Mouse (Mus musculus) erythroid progenitor cell, adult 5-6 weeks (primary cell): ENCODE data around the gene Hoxa10. TPM values are rescaled to one million over a fixed set of nuclear protein-coding genes. Genes with fewer than 3 reads are reported as not detected.

ENCODE experiments used
- ATAC-seq: replicated peaks from 2 replicates; pipeline ENCODE4 v1.8.0; 2016; ENCODE audit warnings: moderate number of reproducible peaks, mild to moderate bottlenecking, moderate TSS enrichment, inconsistent platforms; ENCODE audit not compliant: poor library complexity, low FRiP score, severe bottlenecking
- total RNA-seq, 2 experiments: library from RNA; stranded (forward) in 1 of 2; stranded (reverse) in 1 of 2; fragments of 150-400 nt in 1 of 2; fragments of 186-747, 209-891 nt in 1 of 2; gene quantifications; 2 replicates each; pipeline versions ENCODE4 v1.2.3 to v1.2.4; 2015 to 2017; ENCODE audit warnings: low replicate concordance in 2 of 2

Gene Hoxa10
- total RNA-seq, 2 experiments from 2014 or later: 0.15 TPM; not detected in 1

- peak; percentile 54; the same call in 1 of the 2 replicates for ATAC-seq
Measured at GRCm38 (mm10) chr6:52191860-52192550, 48.6 kb downstream of the Hoxa10 start.

GRCm38 (mm10) chr6:52190906-52191810 is 49.5 kb downstream of the Hoxa10 start, which contains the start of gene Hoxa4:
Gene Hoxa4 (minus strand): TSS chr6:52191753.
- no peak for ATAC-seq

- no peak for ATAC-seq
Measured at GRCm38 (mm10) chr6:52190410-52190809, 50.2 kb downstream of the Hoxa10 start.

- no peak for ATAC-seq
Measured at GRCm38 (mm10) chr6:52189909-52190308, 50.7 kb downstream of the Hoxa10 start.

DNA sequence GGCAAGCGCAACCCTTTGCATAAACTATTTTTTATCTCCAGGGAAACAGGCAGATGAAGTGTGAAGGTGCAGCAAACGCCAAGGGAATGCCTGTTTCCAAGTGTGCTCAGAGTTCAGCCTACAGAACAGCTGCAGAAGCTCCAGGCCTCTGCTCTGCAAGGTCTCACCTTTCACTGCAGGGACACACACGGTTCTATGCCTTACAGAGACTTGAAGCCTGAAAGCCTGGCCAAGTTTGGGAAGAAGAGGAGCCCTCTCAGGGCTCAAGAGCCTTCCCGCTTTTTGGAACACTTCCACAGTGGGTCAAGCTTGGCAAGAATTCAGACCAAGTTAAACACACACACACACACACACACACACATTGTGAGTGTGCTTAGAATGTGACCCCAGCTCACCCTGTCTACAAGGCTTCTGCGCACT is 51.5 kb downstream of the Hoxa10 start:
- ATAC-seq: no peak

GRCm38 (mm10) chr6:52186500-52186899 is 54.2 kb downstream of the Hoxa10 start:
- ATAC-seq: no peak

DNA sequence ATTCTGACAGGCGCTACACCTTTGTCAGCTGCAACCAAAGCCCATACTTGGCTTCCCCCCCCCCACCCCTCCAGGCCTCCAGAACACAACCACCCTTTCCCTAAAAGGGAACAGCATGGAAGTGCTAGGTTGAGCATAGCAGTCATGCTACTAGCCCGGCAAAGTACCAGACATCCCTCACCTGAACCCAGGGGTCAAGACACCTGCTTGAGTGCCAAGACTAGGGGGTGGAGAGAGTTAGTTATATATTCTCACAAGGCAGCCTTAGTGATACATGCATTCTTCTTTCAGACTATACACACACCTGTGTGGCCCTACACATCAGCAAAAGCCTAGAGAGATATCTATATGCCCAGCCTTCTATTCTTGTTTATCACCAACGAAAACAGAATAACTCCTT is 54.8 kb downstream of the Hoxa10 start:
- no peak for ATAC-seq

- ATAC-seq: no peak
Measured at GRCm38 (mm10) chr6:52185222-52185621, 55.4 kb downstream of the Hoxa10 start.

- no peak for ATAC-seq
Measured at GRCm38 (mm10) chr6:52184668-52185067, 56.0 kb downstream of the Hoxa10 start.

DNA sequence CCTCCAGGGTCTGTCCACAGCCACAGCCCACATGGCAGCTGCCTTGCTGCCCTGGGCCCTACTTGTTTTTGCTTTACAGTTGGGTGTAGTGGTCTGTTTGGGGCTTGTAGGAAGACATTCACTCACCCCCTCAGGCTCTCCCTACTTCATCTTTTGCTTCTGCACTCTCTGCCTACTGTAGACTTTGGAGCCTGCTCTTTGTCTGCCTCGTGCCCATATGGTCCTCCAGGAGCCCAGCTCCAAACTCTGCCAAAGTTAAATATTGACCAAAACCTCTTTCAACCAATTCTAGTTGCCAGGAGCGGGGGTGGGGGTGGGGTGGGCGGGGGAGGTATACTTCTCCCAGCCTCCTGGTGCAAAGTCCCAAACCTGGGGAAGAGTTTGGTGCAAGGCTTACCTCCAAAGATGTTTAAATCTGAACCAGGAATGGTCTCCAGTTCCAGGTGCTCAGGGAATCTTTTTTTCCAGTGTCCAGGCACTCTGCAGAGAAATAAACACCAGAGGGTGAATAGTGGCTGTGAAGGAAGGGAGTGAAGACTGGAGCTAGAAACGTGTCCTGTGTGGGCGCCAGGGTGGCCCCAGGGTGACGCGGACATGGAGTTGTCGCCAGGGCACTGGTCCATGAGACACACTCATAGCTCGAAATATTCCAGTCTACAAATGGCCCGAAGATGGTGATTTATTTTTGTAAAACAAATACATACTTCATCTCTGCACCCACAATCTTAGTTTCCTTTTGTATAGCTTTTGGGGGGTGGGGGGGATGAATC is 57.2 kb downstream of the Hoxa10 start:
- no peak for ATAC-seq

- ATAC-seq: no peak
Measured at GRCm38 (mm10) chr6:52182793-52183192, 57.9 kb downstream of the Hoxa10 start.

- ATAC-seq: no peak
Measured at GRCm38 (mm10) chr6:52182030-52182429, 58.6 kb downstream of the Hoxa10 start.

Other genes with a start within 250 kb of the Hoxa10 start
- gene Skap2, start 228.3 kb downstream of the Hoxa10 start, total RNA-seq (2015; ENCODE audit: low replicate concordance): 18.0 and 55.8 TPM in 2 replicates
- gene Skap2, start 228.3 kb downstream of the Hoxa10 start, total RNA-seq (2017; ENCODE audit: low replicate concordance): 19.4 and 47.4 TPM in 2 replicates
- gene Hoxa1, start 82.5 kb downstream of the Hoxa10 start, total RNA-seq (2015; ENCODE audit: low replicate concordance): not detected in 2 replicates
- not detected in 2 replicates for gene Hoxa1, start 82.5 kb downstream of the Hoxa10 start, total RNA-seq (2017; ENCODE audit: low replicate concordance)
- not detected in 2 replicates for gene Hoxa2, start 76.0 kb downstream of the Hoxa10 start, total RNA-seq (2015; ENCODE audit: low replicate concordance)
- gene Hoxa2, start 76.0 kb downstream of the Hoxa10 start, total RNA-seq (2017; ENCODE audit: low replicate concordance): not detected in 2 replicates
- gene 5730596B20Rik, start 63.4 kb downstream of the Hoxa10 start, total RNA-seq (2015; ENCODE audit: low replicate concordance): not detected in 2 replicates
- not detected in 2 replicates for gene 5730596B20Rik, start 63.4 kb downstream of the Hoxa10 start, total RNA-seq (2017; ENCODE audit: low replicate concordance)
- not detected in 2 replicates for gene Hoxa4, start 49.1 kb downstream of the Hoxa10 start, total RNA-seq (2015; ENCODE audit: low replicate concordance)
- not detected in 2 replicates for gene Hoxa4, start 49.1 kb downstream of the Hoxa10 start, total RNA-seq (2017; ENCODE audit: low replicate concordance)
- not detected in 2 replicates for gene Hoxa5, start 36.3 kb downstream of the Hoxa10 start, total RNA-seq (2015; ENCODE audit: low replicate concordance)
- gene Hoxa5, start 36.3 kb downstream of the Hoxa10 start, total RNA-seq (2017; ENCODE audit: low replicate concordance): not detected in 2 replicates
- not detected in 2 replicates for gene Hoxa6, start 32.1 kb downstream of the Hoxa10 start, total RNA-seq (2015; ENCODE audit: low replicate concordance)
- not detected in 2 replicates for gene Hoxa6, start 32.1 kb downstream of the Hoxa10 start, total RNA-seq (2017; ENCODE audit: low replicate concordance)
- not detected in 2 replicates for gene Hoxa3, start 27.5 kb downstream of the Hoxa10 start, total RNA-seq (2015; ENCODE audit: low replicate concordance)
- 0.45 TPM in 1 of 2 replicates, not detected in the other for gene Hoxa3, start 27.5 kb downstream of the Hoxa10 start, total RNA-seq (2017; ENCODE audit: low replicate concordance)
- not detected in 2 replicates for gene Gm28308, start 27.5 kb downstream of the Hoxa10 start, total RNA-seq (2015; ENCODE audit: low replicate concordance)
- not detected in 2 replicates for gene Gm28308, start 27.5 kb downstream of the Hoxa10 start, total RNA-seq (2017; ENCODE audit: low replicate concordance)
- 1.1 and 8.4 TPM in 2 replicates for gene Hoxa7, start 19.0 kb downstream of the Hoxa10 start, total RNA-seq (2015; ENCODE audit: low replicate concordance)
- gene Hoxa7, start 19.0 kb downstream of the Hoxa10 start, total RNA-seq (2017; ENCODE audit: low replicate concordance): 1.3 and 3.8 TPM in 2 replicates
- 0.36 and 0.84 TPM in 2 replicates for gene Hoxa9, start 9.8 kb downstream of the Hoxa10 start, total RNA-seq (2015; ENCODE audit: low replicate concordance)
- gene Hoxa9, start 9.8 kb downstream of the Hoxa10 start, total RNA-seq (2017; ENCODE audit: low replicate concordance): 4.5 TPM in 1 of 2 replicates, not detected in the other
- gene Hoxa11, start 5.0 kb upstream of the Hoxa10 start, total RNA-seq (2015; ENCODE audit: low replicate concordance): not detected in 2 replicates
- not detected in 2 replicates for gene Hoxa11, start 5.0 kb upstream of the Hoxa10 start, total RNA-seq (2017; ENCODE audit: low replicate concordance)
- gene Hoxa13, start 20.0 kb upstream of the Hoxa10 start, total RNA-seq (2015; ENCODE audit: low replicate concordance): not detected in 2 replicates
- gene Hoxa13, start 20.0 kb upstream of the Hoxa10 start, total RNA-seq (2017; ENCODE audit: low replicate concordance): not detected in 2 replicates
- not detected in 2 replicates for gene Evx1, start 72.6 kb upstream of the Hoxa10 start, total RNA-seq (2015; ENCODE audit: low replicate concordance)
- not detected in 2 replicates for gene Evx1, start 72.6 kb upstream of the Hoxa10 start, total RNA-seq (2017; ENCODE audit: low replicate concordance)